Mouse (Mus musculus): ENCODE measurements at regions not wholly inside any gene's neighbourhood (a gene's known extent, or its start where the extent isn't known, plus 50 kb on each side); places are given as distances from the start of the nearest gene placed in this dataset.

DNA sequence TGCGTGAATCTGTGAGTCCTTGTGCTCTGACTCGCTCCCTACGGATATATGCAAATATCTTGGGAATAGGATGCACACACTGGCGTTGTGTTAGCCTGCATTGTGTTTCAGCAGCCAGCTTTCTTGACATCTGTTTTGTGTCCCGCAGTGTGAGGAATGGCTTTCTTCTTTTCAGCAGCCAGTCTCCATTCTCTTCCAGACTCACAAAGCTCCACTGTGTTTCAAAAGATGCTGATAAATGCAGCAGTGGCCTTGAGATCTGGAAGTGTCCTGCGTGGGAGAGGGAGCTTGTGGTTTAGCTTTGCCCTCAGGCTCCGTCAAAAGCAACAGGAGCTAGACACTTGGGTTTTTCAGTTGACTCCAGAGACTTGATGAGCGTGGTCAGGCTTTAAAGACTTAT, 188.9 kb upstream of the Fat4 start:
- no peak for ATAC-seq (replicated peaks; ENCODE audit: poor library complexity, severe bottlenecking)

DNA sequence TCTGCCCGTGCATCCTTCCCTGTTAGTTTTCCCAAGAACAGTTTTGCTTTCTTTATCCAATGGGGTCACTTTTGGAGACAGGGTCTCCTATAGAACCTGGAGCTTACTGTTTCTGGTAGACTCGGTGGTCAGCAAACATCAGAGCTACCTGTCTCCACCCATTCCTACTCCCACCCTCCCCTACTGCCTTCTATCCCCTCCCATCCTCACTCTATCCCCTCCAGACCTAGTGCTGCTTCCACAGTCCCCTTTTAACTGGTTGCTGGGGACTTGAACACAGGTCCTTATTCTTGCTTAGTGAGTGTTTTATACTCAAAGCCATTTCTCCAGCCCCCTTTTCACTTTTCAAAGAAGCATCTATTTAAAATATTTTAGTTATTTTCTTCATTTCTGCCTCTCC, 189.4 kb upstream of the Fat4 start:
- ATAC-seq (replicated peaks; ENCODE audit: poor library complexity, severe bottlenecking), result no peak

DNA sequence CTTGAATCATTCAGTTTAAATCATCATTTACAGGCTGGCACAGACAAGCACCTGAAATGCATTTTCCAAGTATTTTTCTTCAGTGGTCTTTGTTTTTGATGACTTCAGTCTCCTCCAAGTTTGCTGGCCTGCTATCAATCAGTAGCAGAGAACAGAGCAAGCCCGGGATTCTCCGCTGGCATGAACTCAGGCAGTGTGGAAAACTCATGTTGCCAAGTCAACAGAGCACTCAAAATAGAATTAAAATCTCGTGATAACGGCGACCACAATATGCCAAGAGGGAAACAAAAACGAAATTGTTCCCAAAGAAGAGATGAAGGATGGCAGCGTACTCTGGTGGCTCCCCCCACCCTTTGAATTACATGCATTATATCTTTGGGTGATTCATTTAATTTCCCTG, 190.9 kb upstream of the Fat4 start:
- ATAC-seq (replicated peaks; ENCODE audit: poor library complexity, severe bottlenecking), result no peak

DNA sequence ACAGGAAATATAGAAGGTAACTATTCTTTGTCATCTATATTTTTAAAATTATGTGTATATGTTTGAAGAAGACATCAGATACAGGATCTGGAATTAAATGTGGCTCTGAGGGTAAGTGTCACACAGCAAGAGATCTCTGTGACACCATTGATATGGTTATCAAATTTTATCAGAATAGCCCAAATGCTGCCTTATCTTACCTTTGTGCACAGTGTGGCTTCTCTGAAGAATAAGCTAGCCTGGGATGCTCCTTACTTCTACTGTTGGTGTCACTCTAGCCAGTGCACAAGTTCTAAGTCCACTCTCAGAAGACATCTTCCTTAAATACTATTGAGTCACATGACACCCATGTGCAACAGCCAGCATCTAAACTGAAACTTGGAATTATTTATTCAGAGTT, 194.0 kb upstream of the Fat4 start:
- no peak for ATAC-seq (replicated peaks; ENCODE audit: poor library complexity, severe bottlenecking)

DNA sequence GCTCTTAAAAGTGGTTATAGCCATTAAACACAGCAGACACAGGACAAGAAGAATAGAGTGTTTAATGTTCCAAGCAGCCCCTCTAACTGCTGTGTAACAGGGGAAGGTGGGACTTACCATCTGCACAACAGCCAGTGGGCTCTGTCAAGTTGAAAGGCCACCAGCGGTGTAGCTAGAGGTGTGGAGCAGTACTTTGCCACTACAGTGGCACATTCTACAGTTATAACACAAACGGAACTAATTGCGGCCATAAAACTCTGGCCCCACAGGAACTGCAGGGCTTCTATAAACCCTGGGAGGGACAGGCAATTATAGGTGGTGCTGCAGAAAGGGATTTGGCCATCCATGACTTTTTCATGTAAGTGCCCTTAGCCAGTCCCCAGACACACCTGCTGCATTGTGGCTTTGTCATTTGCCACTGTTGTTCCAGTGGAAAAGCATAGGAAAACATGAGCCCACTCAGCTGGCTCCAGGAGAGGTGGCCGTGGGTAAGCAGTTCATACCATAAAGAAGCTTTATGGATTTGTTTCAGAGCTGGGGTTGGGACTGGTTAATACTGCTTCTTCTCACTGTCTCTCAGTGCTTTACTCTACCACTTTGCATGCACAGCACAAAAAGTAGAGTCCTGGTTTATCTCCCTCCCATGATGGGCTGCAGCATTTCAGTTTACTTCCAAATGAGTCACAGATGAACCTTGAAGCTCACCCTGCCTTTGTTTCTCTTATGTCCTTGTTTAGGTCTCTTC, 199.8 kb upstream of the Ankrd50 start:
- no peak for ATAC-seq (replicated peaks; ENCODE audit: poor library complexity, severe bottlenecking)

DNA sequence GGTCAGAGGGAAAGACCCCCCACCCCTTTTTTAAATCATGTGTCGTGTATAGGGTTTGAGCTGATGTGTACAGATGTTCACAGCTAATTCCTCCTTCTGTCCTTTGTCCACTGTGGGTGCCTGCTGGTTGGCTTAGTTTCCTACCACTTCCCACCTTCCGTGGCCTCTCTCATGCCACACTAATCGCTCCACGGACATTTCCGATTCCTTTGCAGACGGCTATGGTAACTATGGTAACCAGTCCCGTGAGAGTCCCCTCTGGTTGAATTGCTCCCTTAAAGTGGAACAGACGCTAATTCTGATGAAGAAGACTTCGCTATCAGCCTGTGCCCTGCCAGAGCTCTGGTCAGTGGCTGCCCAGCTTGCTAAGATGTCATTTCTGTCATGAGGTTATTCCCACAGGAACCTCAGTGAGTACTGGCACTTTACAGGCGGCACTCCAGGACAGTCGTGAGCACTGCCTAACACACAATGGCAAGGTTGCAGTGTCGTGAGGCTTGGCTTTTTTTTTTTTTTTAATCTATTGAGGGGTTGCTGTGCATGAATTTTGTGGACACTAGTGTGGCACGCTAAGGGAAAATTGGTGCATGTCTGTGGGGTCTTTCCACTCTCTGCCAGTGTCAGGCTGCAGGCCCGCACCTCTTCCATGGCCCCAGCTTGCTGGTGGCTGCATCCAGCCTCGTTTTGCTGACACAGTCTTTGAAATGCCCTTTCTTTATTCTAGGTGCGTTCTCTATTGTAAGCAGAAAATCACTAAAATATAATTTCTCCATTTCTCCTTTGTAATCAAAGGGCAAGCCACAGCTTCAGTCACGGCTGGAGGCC, 179.2 kb upstream of the Ankrd50 start:
- no peak for ATAC-seq (replicated peaks; ENCODE audit: poor library complexity, severe bottlenecking)

DNA sequence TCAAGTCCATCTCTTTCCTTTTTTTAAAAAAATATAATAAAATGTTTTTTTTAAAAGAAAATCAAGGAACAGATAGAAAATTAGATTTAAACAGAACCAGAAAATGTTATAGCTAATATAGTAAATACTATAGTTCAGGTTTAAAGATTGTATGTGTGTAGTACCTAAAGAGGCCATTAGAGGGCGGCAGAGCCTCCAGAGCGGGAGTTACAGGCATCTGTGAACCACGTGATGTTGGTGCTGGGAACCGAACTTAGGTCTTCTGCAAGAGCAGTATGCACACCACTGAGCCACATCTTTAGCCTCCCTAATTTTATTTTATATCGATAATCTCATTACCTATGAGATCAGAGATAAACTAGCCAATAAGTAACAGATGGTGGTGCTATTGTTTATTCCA, 178.4 kb upstream of the Ankrd50 start:
- no peak for ATAC-seq (replicated peaks; ENCODE audit: poor library complexity, severe bottlenecking)

DNA sequence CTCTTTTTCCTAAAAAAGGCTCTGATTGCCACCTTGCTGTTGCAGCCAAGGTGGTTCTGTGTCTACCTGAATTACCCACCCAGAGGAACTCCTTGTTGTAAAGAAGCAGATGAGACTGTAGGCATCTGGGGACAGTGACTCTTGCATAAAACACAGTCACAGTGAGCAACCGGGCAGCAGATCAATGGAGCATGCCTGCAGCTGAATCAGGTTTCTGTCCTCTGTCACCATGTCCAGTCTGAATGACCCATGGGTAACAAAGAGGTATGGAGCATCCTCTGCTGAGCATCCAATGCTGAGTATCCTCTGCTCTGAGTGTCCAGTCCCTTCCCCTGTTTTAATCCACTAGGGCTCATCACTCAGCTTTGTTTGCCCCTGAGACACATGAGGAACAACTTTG, 172.1 kb upstream of the Ankrd50 start:
- no peak for ATAC-seq (replicated peaks; ENCODE audit: poor library complexity, severe bottlenecking)

DNA sequence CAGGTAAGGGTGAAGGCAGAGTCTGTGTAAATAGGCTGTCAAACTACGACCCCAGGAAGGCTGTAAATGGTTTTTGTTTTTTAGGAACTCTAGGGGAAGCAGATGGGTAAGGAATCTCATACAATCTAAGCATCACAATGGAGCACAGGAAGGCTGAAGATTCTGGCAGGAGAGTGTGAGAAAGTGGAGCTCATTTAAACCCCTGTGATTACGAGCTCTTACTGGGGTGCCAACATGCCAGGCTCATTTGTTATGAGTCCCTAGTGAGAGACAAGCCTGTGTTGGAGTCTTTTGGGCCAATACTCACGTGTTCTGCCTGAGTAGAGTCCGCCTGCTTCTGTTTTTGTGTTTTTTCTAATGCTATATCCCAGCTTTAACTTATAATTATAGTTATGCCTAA, 169.3 kb upstream of the Ankrd50 start:
- no peak for ATAC-seq (replicated peaks; ENCODE audit: poor library complexity, severe bottlenecking)

DNA sequence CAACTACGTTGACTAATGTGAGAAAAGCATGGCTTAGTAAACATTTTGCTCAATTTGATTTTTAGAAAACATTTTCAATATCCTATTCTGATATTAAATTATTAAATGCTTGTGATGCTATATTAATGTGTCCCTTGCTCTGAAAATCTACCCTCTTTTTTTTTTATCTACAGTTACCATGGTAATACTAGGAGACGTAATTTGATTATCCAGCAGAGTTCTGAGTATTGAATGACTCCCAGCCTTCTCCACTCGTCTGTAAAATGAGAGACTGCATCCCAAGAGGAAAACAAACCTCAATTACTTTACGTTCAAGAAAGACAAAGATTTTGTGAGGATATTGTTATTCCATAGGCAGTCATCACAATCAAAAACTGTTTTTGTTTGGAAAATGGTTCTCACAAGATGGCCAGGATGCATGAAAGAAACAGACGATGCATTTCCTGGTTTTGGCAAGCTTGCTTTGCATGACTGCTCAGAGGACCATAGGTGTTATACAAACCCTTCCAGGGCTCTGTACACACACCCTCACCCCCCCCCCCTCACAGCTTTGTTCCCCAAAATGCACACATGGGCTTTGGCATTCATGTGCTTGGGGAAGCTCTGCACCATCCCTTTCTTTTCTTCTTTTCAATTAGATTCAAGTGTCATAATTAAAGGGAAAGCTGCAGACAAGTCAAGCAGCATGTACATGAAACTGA, 168.5 kb upstream of the Ankrd50 start:
- no peak for ATAC-seq (replicated peaks; ENCODE audit: poor library complexity, severe bottlenecking)

DNA sequence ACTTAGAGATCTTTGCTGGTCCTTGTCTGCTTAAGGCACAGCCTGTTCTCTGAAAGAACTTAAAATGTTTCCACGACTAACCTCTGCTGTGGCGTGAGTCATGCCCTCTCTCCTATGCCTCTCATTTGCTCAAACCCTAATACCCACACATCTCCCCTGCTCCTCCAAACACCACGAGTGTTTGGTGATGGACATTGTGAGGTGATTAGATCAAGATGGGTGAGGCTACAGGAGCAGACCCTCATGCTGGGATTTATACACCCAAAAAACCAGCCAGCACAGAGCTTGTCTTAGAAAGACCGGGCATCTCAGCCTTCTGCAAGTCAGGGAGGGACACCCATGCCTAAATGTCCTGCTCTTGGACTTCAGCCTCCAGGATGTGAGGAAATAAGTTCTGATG, 165.5 kb upstream of the Ankrd50 start:
- no peak for ATAC-seq (replicated peaks; ENCODE audit: poor library complexity, severe bottlenecking)

DNA sequence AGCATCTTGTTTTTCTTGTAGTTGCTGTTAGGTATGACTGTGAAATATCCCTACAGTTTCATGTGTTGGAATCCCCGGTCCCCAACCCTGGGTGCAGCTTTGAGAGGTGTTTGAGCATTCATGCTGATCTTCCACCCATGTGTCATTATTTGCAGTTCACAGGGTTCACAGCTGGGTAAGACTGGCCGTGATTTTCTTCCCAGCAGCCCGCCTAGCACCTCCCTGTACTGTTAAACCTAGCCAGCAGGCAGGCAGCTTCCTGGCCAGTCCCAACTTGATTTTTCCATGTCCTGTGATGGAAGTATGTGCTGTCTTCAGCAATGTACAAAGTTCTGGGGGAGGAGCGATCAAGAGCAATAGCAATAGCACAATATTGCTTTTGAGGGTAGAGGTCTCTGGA, 164.0 kb upstream of the Ankrd50 start:
- no peak for ATAC-seq (replicated peaks; ENCODE audit: poor library complexity, severe bottlenecking)

DNA sequence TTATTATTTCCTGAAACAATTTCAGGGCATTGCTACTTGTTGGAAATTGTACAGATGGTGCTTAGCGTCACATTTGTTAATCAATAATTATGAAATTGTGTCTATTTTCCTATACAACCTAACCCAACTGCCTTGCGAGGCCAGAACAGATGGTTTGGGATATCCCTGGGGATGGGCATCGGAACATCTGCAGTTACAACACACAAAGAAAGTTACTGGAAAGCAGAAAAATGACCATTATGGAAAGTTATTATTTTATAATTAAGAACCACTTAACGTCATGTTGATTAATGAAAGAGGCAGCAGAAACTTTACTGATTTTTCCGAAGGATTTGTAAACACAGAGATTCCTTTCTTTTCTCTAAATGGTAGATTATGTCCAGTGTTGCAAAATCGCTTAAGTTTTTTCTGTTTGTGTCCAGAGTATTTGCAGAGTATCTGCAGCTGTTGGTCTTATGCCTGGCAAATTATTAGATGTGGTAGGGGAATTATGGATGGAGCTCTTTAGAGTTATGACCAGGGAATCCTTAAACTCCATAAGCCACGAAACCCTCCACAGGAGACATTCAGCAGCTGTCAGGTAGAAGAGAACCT, 163.2 kb upstream of the Ankrd50 start:
- no peak for ATAC-seq (replicated peaks; ENCODE audit: poor library complexity, severe bottlenecking)

DNA sequence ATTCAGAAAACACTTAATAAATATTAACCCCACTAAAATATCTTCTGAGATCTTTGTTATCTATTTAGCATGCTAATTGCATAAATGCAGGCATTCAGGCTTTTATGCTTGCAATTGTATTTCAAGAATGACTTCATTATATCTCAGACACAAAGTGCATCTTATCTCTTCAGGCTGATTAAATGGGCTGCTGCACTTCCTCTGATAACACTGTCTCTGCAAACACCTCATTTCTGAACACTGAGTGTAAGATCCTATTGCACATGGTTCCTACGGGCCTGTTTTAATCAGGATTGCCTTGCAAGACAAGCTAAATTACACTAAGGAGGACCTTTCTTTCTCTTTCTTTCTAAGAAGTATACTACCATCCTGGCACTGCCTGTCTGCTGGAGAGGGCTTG, 157.1 kb upstream of the Ankrd50 start:
- no peak for ATAC-seq (replicated peaks; ENCODE audit: poor library complexity, severe bottlenecking)

DNA sequence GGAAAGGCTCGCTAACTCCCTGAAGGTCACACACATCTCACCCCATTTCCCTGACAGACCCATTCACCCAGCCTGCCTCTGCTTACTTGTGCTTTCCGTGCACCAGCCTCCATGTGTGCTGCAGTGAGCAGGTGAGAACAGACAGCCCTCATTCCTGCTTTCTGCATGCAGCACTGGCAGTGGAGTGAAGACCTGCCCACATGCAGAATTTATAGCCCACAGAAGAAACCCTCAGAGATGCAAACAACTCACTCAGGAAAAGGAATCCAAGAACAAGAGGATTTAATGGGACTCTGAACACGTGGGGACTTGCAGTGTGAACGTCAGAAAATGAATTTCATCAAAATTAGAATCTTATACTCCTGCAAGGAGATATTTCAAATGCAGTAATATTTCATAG, 152.2 kb upstream of the Ankrd50 start:
- ATAC-seq (replicated peaks; ENCODE audit: poor library complexity, severe bottlenecking), result no peak

DNA sequence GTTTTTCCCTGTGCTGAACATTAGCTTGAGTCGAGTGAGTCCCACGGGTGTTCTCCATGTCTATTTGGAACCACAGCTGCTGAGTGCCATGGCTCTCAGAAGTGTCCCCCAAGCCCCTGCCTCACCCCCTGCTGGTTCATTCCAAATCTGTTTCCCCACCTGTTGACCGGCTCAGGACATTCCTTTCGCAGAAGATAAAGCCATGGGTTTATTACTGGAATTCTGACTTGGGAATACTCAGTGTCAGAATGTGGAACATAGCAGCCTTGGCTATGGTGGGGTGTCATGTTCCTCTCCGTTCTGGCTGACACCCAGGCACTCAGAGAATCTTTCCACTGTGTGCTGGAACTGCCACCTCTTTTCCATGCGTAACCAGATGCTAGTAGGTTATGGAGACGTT, 148.7 kb upstream of the Ankrd50 start:
- no peak for ATAC-seq (replicated peaks; ENCODE audit: poor library complexity, severe bottlenecking)

DNA sequence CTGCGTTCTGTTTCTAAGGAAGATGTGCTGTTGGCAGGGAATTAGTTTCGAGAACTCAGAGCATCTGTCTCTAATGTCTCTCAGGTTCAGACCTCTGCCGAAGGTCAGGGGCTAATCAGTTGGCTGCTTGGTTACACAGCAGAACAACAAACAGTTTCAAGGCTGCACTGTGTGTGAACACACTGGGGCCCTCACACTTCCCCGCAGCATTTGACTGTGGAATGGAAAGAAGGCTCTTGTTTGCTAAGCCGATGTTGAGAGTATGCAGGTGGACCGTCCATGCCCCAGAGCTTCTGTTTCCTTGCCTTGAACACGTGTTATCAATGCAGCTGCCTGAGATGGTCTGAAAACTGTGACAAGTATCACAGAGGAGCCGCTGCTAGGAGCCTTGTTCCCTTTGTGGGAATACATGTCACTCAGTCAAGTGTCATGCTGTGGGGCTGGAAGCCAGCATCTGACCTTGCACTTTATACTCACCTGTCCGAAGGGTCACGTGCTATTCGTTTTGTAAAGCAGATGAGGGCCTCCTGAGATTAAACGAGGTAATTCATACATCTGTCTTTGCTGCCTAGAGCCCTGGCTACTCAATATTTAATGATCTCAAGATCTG, 141.0 kb upstream of the Ankrd50 start:
- ATAC-seq (replicated peaks; ENCODE audit: poor library complexity, severe bottlenecking), result no peak

DNA sequence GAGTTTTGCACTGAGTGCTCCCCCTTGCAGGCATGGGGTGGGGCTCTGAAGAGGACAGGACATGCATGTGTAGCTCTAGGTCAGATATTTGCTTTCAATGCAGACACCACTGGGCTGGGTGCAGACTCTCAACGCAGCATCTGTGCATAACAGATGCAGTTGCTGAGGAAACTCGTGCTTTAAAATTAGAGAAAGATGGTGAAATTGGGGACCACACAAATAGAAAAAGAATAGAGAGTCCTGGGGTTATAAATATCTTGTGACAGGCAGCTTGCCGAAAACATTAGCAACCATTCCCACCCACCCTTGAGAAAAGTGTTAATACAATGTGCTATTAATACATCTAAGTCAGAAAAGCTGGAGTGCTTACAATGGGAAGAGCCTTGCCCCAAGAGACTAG, 133.3 kb upstream of the Ankrd50 start:
- ATAC-seq (replicated peaks; ENCODE audit: poor library complexity, severe bottlenecking), result no peak

DNA sequence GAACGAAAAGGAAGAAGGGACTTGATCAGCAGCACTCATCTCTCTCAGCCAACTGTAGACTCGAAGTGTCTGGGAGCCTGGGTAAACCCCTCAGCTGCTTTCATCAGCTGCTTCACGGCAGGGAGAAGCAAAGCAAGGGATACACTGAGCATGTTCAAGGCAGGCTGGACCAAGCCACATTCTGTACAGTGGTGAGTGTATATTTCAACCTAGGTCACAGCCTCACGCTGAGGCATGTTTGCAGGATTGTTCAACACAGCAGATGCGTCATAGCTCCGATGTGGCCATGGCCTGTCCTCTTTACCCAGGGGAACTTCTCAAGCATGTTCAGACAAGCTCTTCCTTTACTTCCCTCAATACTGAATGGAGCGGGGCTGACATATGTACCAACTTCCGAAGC, 132.6 kb upstream of the Ankrd50 start:
- ATAC-seq (replicated peaks; ENCODE audit: poor library complexity, severe bottlenecking), result no peak

DNA sequence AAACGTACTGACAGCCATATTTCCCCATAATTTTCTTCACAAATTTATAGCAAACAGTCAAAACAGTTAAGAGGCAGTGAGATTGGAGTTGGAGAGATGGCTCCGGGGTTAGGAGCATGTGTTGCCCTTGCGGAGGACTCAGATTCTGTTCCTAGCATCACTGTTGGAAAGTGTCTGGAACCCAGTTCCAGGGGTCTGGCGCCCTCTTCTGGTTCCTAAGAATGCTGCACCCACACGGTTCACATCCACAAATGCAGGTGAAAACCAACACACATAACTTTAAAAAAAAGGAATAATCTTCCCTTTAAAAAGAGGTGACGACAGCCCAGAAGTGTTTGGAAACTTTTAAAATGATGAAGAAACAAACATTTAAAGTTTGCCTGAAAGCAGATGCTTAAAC, 129.1 kb upstream of the Ankrd50 start:
- no peak for ATAC-seq (replicated peaks; ENCODE audit: poor library complexity, severe bottlenecking)

DNA sequence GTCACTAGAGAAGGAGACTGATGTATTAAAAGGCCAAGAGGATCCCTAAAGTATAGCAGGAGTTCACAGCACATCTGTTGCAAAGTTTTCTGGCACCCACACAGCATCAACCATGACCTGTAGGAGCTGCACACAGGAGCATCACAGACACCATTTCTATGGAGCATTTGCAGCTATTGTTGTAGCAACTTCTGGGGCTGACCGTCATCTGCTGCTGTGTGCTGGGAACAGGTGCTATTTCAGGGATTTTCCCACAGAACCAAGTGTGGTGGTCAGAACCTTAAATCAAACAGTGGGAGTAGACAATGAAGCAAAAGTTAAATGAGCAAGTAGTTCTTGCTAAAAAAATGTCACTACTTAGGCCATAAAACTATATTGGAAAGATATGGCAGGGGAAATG, 106.9 kb upstream of the Ankrd50 start:
- no peak for ATAC-seq (replicated peaks; ENCODE audit: poor library complexity, severe bottlenecking)

All from granulocyte monocyte progenitor cell, adult 5-6 weeks (primary cell).